Mouse (Mus musculus): ENCODE results near the gene Tbl2.

The Tbl2 gene

DNA sequence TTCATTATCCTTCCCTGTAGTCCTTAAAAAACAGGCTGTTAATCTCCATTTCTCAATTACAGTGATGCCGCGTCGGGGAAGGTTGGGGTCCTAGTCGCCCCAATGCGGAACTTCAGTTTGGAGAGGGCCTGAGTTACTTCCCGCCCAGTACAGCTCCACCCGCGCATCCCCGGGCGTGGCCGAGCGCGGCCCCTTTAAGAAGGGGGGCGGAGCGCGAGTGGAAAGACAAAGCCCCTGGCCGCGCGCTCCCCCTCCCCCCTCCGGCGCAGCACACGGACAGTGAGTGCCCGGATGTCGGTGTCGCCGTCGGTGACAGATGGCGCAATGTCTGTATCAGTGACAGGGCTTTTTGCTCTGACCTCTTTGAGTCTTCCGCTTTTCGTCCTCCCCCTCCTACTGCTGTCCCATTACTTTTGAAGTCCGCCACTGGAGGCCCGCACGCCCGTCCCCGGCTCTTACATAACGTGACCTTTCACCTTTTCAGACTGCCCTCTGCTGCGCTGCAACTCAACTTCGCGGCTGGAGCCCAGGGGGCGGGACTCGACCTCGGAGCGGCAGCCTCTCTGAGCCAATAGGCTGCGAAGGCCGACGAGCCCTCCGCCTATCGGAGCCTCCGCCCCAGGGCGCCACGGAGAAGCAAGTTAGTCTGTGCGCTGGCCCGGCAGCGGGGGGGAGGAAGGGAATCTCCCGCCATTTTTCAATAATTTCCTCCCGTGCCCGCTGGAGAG, 37.3 kb downstream of the Tbl2 start, which contains the start of gene Baz1b:
Gene Baz1b, plus strand, starts transcription at position 644 of the 728 bp plus-strand sequence.
- peak; percentile 99 for DNase-seq (ENCODE audit: low spot score)

GRCm38 (mm10) chr5:135187349-135188213, 38.1 kb downstream of the Tbl2 start:
- DNase-seq (ENCODE audit: low spot score), result peak; percentile 12

GRCm38 (mm10) chr5:135188214-135188554, 38.7 kb downstream of the Tbl2 start:
- no peak for DNase-seq (ENCODE audit: low spot score)

DNA sequence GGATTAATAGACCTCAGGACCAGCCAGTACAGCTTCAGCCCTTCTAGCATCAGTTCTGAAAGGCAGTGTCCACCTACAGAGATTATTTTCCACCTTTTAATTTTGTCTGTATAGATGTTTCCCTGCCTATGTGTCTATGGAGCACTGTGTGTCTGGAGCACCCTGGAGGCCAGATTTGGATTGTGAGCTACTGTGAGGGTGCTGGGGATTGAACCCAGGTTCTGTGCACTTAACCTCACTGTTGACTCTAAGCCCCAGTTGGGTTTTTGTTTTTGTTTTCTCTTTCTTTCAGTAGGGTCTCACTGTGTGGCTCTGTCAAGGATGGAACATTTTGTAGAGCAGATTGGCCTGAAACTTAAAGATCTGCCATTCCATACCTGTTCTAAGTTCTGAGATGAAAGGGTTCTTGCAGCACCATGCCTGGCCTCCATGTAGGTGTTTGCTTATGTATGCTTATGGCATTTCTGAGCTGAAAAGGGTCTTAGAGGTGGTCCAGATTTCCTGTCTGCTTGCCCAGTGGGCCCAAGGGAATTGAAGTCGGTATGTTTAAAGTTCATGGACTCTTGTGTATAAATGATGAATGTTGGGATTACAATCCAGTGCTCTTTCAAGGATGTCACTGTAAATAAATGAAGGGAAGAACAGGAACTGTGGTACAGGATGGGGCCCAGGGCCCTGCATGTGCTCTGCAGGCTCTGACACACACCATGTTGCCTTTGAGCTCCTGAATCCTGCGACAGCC, 40.0 kb downstream of the Tbl2 start:
- DNase-seq (ENCODE audit: low spot score), result no peak

DNA sequence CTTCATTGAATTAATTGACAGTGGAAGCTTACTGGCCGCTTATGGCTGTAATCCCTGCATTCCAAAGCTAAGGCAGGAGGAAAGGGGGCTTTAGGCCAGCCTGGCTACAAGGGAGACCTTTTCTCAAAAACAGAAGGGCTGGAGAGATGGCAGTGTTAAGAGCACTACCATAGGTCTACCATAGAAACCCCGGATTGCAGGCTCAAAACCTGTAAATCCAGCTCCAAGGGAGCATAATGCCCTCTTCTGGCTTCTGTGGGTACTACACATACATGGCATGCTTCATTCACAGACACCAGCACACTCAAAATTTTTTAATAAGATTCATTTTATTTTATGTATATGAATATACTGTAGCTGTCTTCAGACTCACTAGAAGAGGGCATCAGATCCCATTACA, 42.2 kb downstream of the Tbl2 start:
- DNase-seq (ENCODE audit: low spot score), result peak; percentile 83

DNA sequence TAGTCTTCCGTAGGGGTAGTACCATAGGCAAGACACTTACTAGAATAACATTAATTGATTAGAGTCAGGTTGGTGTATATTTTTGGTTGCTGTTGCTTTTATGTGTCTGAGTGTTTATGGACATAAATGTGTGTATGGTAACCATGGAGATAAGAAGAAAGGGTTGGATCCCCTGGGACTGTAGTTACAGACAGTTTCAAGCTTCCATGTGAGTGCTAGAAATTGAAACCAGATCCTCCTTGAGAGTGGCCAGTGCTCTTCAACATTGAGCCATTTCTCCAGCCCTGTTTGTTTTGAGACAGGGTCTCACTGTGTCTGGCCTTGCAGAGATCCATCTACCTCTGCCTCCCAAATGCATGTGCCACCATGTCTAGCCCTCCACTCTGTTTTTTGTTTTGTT, 43.0 kb downstream of the Tbl2 start:
- no peak for DNase-seq (ENCODE audit: low spot score)

DNA sequence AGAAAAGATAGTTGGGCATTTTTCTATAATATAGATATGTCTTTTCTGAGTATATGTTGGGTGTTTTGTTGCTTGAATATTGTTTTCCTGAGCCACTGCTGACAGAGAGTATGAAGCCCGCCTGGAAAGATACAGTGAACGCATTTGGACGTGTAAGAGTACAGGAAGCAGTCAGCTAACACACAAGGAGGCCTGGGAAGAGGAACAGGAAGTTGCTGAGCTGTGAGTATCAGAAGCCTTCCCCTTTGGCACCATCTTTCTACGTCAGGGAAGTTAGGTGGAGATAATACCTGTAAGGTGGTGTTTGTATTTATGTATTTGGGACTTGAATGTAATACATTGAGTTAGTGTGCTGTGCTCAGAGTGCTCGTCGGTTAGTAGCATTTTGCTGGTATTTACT, 46.9 kb downstream of the Tbl2 start:
- peak; percentile 16 for DNase-seq (ENCODE audit: low spot score)

DNA sequence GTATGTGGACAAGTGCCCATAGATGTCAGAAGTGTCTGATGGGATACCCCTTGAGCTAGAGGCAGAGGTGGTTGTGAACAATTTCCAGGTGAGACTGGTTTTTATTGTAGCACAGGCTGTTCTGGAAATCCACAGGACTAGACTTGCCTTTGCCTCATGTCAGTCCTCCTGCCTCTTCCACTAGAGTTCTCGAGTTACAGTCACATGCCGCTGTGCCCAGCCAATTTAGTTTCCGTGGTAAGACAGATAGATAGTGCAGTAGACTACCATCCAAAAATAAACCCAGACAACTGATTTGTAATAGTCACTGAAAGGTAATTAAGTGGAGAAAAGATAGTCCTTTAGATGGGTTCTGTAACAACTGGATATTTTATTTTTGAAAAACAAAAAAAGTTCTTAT, 53.3 kb downstream of the Tbl2 start:
- no peak for DNase-seq (ENCODE audit: low spot score)

- no peak for DNase-seq (ENCODE audit: low spot score)
These were observed 58.7 kb downstream of the Tbl2 start for GRCm38 (mm10) chr5:135208197-135208596.
